Mouse (Mus musculus) intestine, embryonic 14.5 days (tissue): Measurements from ENCODE around the gene Ccdc47. TPM values are rescaled to one million over a fixed set of nuclear protein-coding genes. Genes with fewer than 3 reads are reported as not detected.

ENCODE experiments used
- ATAC-seq: fragments of 200-750 bp; cut with Nextera tagmentation; replicated peaks from 2 replicates; pipeline ENCODE4 v1.8.0; 2017; ENCODE audit warnings: low read depth, moderate number of reproducible peaks, moderate TSS enrichment, moderate library complexity; ENCODE audit not compliant: low FRiP score, low TSS enrichment
- DNase-seq: peaks from one replicate; pipeline ENCODE4 v3.0.0-alpha.2; 2018; ENCODE audit warnings: low spot score
- H3K27ac ChIP-seq: fragments of 300-500 bp; sonication (generic); 2 replicates; pipeline ENCODE4 v1.5.1; 2014; ENCODE audit warnings: low read depth, mild to moderate bottlenecking, control low read depth
- H3K27me3 ChIP-seq: fragments of 300-500 bp; sonication (generic); replicated peaks from 2 replicates; pipeline ENCODE4 v1.6.1; 2014; ENCODE audit warnings: low read length, control low read depth; ENCODE audit not compliant: control insufficient read depth, insufficient read depth
- H3K36me3 ChIP-seq: fragments of 300-500 bp; sonication (generic); 2 replicates; pipeline ENCODE4 v1.6.1; 2014; ENCODE audit warnings: low read length, control low read depth; ENCODE audit not compliant: control insufficient read depth, insufficient read depth
- H3K4me1 ChIP-seq: fragments of 300-500 bp; sonication (generic); replicated peaks from 2 replicates; pipeline ENCODE4 v1.6.1; 2014; ENCODE audit warnings: low read length, control low read depth, mixed read lengths; ENCODE audit not compliant: control insufficient read depth, insufficient read depth
- H3K4me2 ChIP-seq: fragments of 300-500 bp; sonication (generic); 2 replicates; pipeline ENCODE4 v1.6.1; 2014; ENCODE audit warnings: low read length
- H3K4me3 ChIP-seq: fragments of 300-500 bp; sonication (generic); 2 replicates; pipeline ENCODE4 v1.5.1; 2014; ENCODE audit warnings: low read depth, low read length, control low read depth, mixed read lengths
- H3K9ac ChIP-seq: fragments of 300-500 bp; sonication (generic); 2 replicates; pipeline ENCODE4 v1.6.1; 2014; ENCODE audit warnings: mild to moderate bottlenecking, low read length
- H3K9me3 ChIP-seq: fragments of 300-500 bp; sonication (generic); 2 replicates; pipeline ENCODE4 v1.6.1; 2016; ENCODE audit warnings: low read length, control low read depth; ENCODE audit not compliant: control insufficient read depth
- WGBS: fragments of 180-500 bp; shearing (Covaris S2); extraction: QIAGEN DNeasy Blood & Tissue Kit; methylation state at CpG from one replicate; pipeline ENCODE4 v1.1.7; 2014; 5-methylcytosine and 5-hydroxymethylcytosine counted together
- polyA plus RNA-seq: library from polyadenylated mRNA; unstranded; fragments of >200 nt; fragmentation: Nextera tagmentation; extraction: Ambion mirVana; gene quantifications from 2 replicates; pipeline ENCODE4 v1.2.1, GENCODE M21; 2014

Ccdc47 gene
- polyA plus RNA-seq, 1 experiment from 2014 or later = 64.4 TPM

DNA sequence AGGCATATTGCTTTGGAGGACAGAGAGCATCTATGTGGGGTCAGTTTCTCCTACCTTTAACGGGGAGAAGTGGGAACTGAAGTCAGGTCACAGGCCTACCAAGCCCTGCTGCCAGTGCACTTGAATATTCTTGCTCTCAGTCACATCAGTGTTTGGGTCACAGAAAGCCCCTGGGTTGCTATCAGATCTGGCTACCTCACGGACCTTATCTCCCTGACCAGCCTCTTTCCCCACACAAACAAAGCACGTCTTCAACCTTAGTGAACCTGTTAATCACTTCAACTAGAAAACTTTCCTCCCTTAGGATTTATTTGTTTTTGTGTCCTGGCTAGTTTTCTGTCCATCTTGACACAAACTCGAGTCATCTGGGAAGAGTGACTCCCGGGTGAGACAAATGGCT is 39.8 kb downstream of the Ccdc47 start:
- Histone ChIP-seq H3K9ac (no peak overlapping the region), H3K4me1 (no peaks in the 10 kb centered on the region), H3K9me3 (no peaks in the 10 kb centered on the region), H3K4me3 (no peak overlapping the region), H3K27ac (no peak overlapping the region), H3K36me3 (no peaks in the 10 kb centered on the region), H3K27me3 (no peaks in the 10 kb centered on the region), H3K4me2 (no peak overlapping the region)
- ATAC-seq = no peak
- WGBS = 71% methylated on average over 5 of the region's 5 CpGs
- no peak for DNase-seq

GRCm38 (mm10) chr11:106175081-106175480 is 41.1 kb downstream of the Ccdc47 start:
- H3K27ac ChIP-seq = no peak overlapping the region
- no peaks in the 10 kb centered on the region for H3K27me3 ChIP-seq
- ATAC-seq (no peak), DNase-seq (no peak)
- H3K4me2 ChIP-seq = no peak overlapping the region
- H3K36me3 ChIP-seq = no peaks in the 10 kb centered on the region
- no peak overlapping the region for H3K9ac ChIP-seq
- H3K4me1 ChIP-seq = no peaks in the 10 kb centered on the region
- H3K4me3 ChIP-seq = no peak overlapping the region
- no peaks in the 10 kb centered on the region for H3K9me3 ChIP-seq
- 53% methylated on average over 3 of the region's 3 CpGs for WGBS

DNA sequence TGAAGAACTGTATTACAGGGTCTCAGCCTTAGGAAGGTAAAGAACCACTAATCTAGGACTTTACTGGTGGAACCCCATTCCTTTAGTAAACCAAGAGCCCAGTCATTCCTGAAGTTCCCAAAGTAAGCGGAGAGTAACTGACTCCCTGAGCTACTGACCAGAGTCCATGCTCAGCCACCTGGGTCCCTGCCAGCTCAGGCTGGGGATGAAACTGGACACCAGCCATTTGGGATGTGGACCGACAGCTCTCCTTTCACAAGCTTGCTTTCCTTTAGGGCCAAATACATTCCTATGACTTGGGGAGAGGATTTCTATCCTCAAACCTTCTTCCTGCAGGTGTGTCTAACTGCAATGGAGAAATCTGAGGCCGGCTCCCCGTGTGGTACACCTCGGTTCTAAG is 41.8 kb downstream of the Ccdc47 start:
- H3K9ac ChIP-seq = no peak overlapping the region
- no peaks in the 10 kb centered on the region for H3K27me3 ChIP-seq
- H3K9me3 ChIP-seq = no peaks in the 10 kb centered on the region
- no peaks in the 10 kb centered on the region for H3K4me1 ChIP-seq
- no peaks in the 10 kb centered on the region for H3K36me3 ChIP-seq
- H3K4me3 ChIP-seq = no peak overlapping the region
- H3K27ac ChIP-seq = no peak overlapping the region
- ATAC-seq (no peak), DNase-seq (no peak)
- WGBS = 90% methylated on average over 5 of the region's 5 CpGs
- H3K4me2 ChIP-seq = no peak overlapping the region

DNA sequence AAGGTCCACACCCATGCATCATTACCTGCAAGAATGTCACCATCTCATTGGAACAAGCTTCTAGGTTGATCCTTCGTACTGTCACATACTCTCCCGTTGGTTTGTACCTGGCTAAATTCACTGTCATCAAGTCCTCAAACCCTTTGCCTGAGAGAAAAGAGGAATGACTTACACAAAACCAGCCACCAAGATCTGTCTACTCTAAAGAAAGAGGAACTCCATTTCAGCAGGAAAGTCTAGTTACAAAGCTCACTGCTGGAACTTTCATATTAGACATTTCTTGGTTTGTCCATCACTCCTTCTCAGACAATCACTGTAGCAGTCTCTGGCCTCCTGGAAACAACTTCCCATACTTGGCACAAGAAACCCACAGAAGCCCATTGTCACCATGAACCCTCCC is 42.9 kb downstream of the Ccdc47 start:
- Histone ChIP-seq H3K4me1 (no peaks in the 10 kb centered on the region), H3K27ac (no peak overlapping the region), H3K36me3 (peaks cover 1% of the 10 kb centered on the region; the same call in 1 of the 2 replicates), H3K4me3 (no peak overlapping the region), H3K9ac (no peak overlapping the region), H3K9me3 (no peaks in the 10 kb centered on the region), H3K27me3 (no peaks in the 10 kb centered on the region), H3K4me2 (no peak overlapping the region)
- WGBS = 96% methylated on average over 2 of the region's 2 CpGs
- ATAC-seq (no peak), DNase-seq (no peak)

- Histone ChIP-seq H3K27me3 (no peaks in the 10 kb centered on the region), H3K9me3 (no peaks in the 10 kb centered on the region), H3K36me3 (peaks cover 25% of the 10 kb centered on the region), H3K4me2 (no peak overlapping the region), H3K4me1 (no peaks in the 10 kb centered on the region), H3K9ac (no peak overlapping the region), H3K27ac (no peak overlapping the region), H3K4me3 (no peak overlapping the region)
- WGBS = 77% methylated on average over 7 of the region's 7 CpGs
- DNase-seq (no peak), ATAC-seq (no peak)
These were observed 45.3 kb downstream of the Ccdc47 start for GRCm38 (mm10) chr11:106170807-106171206.

DNA sequence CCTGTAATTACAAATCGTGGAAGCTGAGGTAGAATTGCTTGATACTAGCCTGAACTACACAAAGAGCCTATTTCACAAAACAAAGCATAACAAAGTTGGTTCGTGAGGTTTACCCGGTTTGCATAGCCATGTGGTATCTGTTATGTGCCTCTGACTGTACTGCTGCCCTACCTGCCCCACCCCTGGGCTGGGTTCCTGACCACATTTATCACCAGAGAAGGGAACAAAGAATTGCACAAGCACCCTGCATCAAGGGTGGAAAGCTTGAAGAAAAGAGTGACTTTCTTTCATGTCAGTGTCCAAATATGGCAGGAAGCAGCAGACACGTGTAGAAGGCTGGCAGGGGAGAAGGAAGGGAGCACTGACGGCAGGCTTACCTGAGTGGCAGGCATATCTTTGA is 48.7 kb downstream of the Ccdc47 start:
- no peak for ATAC-seq
- H3K27me3 ChIP-seq = no peaks in the 10 kb centered on the region
- H3K4me3 ChIP-seq = no peak overlapping the region
- H3K9ac ChIP-seq = no peak overlapping the region
- no peaks in the 10 kb centered on the region for H3K9me3 ChIP-seq
- no peak overlapping the region for H3K27ac ChIP-seq
- H3K4me2 ChIP-seq = no peak overlapping the region
- DNase-seq = no peak
- H3K36me3 ChIP-seq = peaks cover 37% of the 10 kb centered on the region
- WGBS = 84% methylated on average over 5 of the region's 5 CpGs
- H3K4me1 ChIP-seq = no peaks in the 10 kb centered on the region

GRCm38 (mm10) chr11:106164601-106165180 is 51.5 kb downstream of the Ccdc47 start:
- no peak overlapping the region for H3K27ac ChIP-seq
- ATAC-seq (no peak), DNase-seq (no peak)
- peaks cover 13% of the 10 kb centered on the region for H3K4me1 ChIP-seq
- H3K4me2 ChIP-seq = no peak overlapping the region
- H3K9ac ChIP-seq = no peak overlapping the region
- peaks cover 37% of the 10 kb centered on the region for H3K36me3 ChIP-seq
- WGBS = 87% methylated on average over 16 of the region's 16 CpGs
- H3K9me3 ChIP-seq = no peaks in the 10 kb centered on the region
- no peaks in the 10 kb centered on the region for H3K27me3 ChIP-seq
- H3K4me3 ChIP-seq = no peak overlapping the region

GRCm38 (mm10) chr11:106163546-106163945 is 52.6 kb downstream of the Ccdc47 start:
- H3K36me3 ChIP-seq = peaks cover 37% of the 10 kb centered on the region
- H3K27ac ChIP-seq = no peak overlapping the region
- 75% methylated on average over 4 of the region's 4 CpGs for WGBS
- DNase-seq = no peak
- no peak for ATAC-seq
- no peak overlapping the region for H3K4me3 ChIP-seq
- peaks cover 17% of the 10 kb centered on the region for H3K4me1 ChIP-seq
- H3K9me3 ChIP-seq = no peaks in the 10 kb centered on the region
- H3K4me2 ChIP-seq = no peak overlapping the region
- no peak overlapping the region for H3K9ac ChIP-seq
- H3K27me3 ChIP-seq = no peaks in the 10 kb centered on the region

DNA sequence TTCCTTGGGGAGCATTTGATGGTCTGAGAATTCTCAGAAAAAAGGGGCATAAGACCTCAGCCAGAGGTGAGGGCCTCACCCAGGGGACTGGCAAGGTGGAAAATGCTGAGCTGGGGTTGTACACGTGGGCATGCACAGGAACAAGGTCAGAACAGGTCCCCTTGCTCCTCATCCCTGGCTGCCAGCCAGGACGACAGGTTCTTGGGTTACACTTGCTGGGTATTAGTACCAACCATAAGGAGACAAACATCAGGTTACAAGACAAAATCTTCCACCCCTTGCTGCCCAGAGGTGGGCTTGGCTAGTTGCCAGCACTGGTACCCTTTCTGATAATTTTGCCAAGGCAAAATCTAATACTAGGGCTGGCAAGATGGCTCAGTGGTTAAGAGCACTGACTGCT is 53.9 kb downstream of the Ccdc47 start:
- Histone ChIP-seq H3K9ac (no peak overlapping the region), H3K4me1 (peaks cover 23% of the 10 kb centered on the region), H3K27ac (no peak overlapping the region), H3K4me3 (no peak overlapping the region), H3K9me3 (no peaks in the 10 kb centered on the region), H3K36me3 (peaks cover 36% of the 10 kb centered on the region), H3K4me2 (no peak overlapping the region), H3K27me3 (no peaks in the 10 kb centered on the region)
- no peak for ATAC-seq
- 85% methylated on average over 2 of the region's 2 CpGs for WGBS
- no peak for DNase-seq
